Mouse (Mus musculus): ENCODE data around the gene Nudt1. TPM values are rescaled to one million over a fixed set of nuclear protein-coding genes. Genes with fewer than 3 reads are reported as not detected.

The Nudt1 gene
- polyA plus RNA-seq (2015; fragmentation: Nextera tagmentation; extraction: Ambion mirVana), result 33.5 and 34.3 TPM in 2 replicates

DNA sequence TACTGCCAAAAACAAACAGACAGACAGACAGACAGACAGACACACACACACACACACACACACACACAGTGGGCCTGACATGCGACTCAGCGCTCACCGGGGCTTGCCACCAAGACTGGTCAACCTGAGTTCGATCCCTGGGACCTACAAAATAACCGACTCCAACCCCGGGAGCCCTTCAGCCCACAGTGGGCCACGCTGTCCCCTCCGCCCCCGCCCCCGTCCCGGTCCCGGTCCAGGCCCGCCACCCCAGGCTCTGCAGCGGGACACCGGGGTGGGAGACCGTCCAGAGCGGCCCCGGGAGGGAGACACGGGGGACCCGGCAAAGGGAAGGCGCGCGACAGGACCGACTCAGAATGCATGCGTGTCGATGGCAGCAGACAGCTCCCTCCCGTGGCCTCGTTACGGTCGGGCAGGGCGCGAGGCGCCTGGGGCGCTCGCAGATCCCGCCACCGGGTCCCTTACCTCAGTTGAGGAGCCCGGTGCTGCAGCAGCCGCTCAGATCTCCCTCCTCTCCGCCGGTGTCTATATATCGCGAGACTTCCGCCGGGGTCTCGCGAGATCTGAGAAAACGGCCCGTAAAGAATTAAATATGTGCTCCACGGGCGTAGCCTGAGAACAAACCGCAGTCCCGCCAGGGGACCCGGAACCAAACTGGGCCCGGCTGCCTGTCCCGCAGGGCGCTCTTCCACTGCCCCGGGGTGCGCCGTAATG is at the start of gene Nudt1, which contains the start of gene Mad1l1:
Gene Nudt1, plus strand, starts transcription at position 615 of the 714 bp plus-strand sequence.
Gene Mad1l1, minus strand, starts transcription at position 511 of the 714 bp plus-strand sequence.
- peak within 1 kb of the TSS; percentile 91 for H3K4me3 ChIP-seq
- WGBS, result under 1% methylated on average over 60 of the region's 60 CpGs
- peak within 1 kb of the TSS; percentile 77 for H3K4me2 ChIP-seq
- peaks cover 6% of the 10 kb centered on the region; the same call in 1 of the 2 replicates for H3K36me3 ChIP-seq
- no peaks in the 10 kb centered on the region for H3K9me3 ChIP-seq
- peak; percentile 92 for ATAC-seq (ENCODE audit: low read depth)
- peak within 1 kb of the TSS; percentile 99 for H3K9ac ChIP-seq
- peaks cover 20% of the 10 kb centered on the region for H3K4me1 ChIP-seq (replicated peaks)
- H3K27ac ChIP-seq (replicated peaks), result peak within 1 kb of the TSS; percentile 59
- H3K27me3 ChIP-seq, result no peaks in the 10 kb centered on the region

DNA sequence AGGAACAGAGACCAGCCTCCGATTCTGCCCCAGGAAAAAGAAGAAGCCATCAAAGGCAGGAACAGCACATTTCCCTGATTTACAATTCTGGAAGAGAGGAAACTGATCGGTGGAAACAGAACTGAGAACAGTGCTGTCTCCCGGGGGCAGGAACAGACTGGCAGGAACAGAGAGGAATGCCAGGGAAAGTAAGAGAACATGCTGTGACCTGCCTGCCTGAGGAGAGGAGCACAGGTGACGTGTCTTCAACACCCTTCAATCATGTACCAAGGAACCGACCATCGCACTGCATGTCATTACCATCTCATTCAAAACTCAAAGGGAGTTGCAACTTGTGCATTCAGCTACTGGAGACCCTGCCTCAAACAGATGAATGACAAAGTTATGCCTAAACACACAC is 44.7 kb upstream of the Nudt1 start:
- Histone ChIP-seq H3K27ac (replicated peaks) (no peak overlapping the region), H3K4me2 (no peak overlapping the region), H3K9ac (no peak overlapping the region), H3K4me1 (replicated peaks) (peaks cover 9% of the 10 kb centered on the region; the same call in 1 of the 2 replicates), H3K27me3 (no peaks in the 10 kb centered on the region), H3K36me3 (peaks cover 4% of the 10 kb centered on the region; the same call in 1 of the 2 replicates), H3K4me3 (no peak overlapping the region), H3K9me3 (no peaks in the 10 kb centered on the region)
- ATAC-seq (ENCODE audit: low read depth), result no peak
- WGBS, result 85% methylated on average over 6 of the region's 6 CpGs

DNA sequence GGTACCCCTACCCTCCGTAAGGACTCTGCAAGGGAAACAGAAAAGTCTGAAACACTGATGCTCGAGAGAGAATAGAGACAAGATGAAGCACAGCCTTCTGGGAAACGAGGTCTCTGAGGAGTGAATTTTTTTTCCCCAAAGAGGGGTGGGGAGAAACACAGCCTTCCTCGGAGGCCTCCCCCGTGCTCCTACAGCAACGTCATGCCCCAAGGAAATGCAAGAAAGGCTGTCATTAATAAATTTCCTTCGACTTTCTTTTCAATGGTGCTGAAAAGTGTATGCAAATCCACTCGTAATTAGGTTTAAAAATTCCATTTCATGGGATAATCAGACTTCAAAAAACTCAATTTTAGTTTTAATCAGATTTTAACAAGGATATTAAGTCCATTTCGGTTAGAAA is 41.3 kb upstream of the Nudt1 start:
- no peaks in the 10 kb centered on the region for H3K9me3 ChIP-seq
- ATAC-seq (ENCODE audit: low read depth), result no peak
- peak overlapping the region; percentile 23; the same call in 1 of the 2 replicates for H3K27ac ChIP-seq (replicated peaks)
- peaks cover 18% of the 10 kb centered on the region; the same call in 1 of the 2 replicates for H3K4me1 ChIP-seq (replicated peaks)
- WGBS, result 48% methylated on average over 9 of the region's 9 CpGs
- peaks cover 4% of the 10 kb centered on the region; the same call in 1 of the 2 replicates for H3K36me3 ChIP-seq
- no peak overlapping the region for H3K4me2 ChIP-seq
- no peaks in the 10 kb centered on the region for H3K27me3 ChIP-seq
- H3K9ac ChIP-seq, result no peak overlapping the region
- no peak overlapping the region for H3K4me3 ChIP-seq

DNA sequence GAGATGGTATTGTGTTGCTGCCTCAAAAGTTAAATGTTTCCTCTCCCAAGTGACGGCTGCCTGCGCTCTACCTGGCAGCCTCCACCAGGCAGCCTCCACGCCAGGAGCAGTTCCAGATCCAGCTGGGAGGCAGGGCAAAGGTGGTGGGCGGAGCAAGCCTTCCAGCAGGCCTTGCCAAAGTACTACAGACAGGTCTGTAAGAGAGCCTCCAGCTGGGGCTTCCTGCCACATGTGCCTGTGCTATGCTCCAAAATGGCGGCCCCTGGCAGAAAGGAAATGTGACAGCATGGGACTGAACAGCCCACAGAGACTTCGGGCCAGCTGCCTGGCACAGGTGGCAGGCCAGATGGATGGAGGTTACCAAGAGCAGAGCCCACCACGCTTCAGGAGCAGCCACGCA is 39.1 kb upstream of the Nudt1 start:
- 70% methylated on average over 8 of the region's 8 CpGs for WGBS
- Histone ChIP-seq H3K36me3 (peaks cover 12% of the 10 kb centered on the region), H3K9ac (no peak overlapping the region), H3K4me3 (no peak overlapping the region), H3K27ac (replicated peaks) (no peak overlapping the region; the same call in 1 of the 2 replicates), H3K27me3 (no peaks in the 10 kb centered on the region), H3K4me2 (no peak overlapping the region), H3K4me1 (replicated peaks) (peaks cover 18% of the 10 kb centered on the region; the same call in 1 of the 2 replicates), H3K9me3 (no peaks in the 10 kb centered on the region)
- no peak for ATAC-seq (ENCODE audit: low read depth)

DNA sequence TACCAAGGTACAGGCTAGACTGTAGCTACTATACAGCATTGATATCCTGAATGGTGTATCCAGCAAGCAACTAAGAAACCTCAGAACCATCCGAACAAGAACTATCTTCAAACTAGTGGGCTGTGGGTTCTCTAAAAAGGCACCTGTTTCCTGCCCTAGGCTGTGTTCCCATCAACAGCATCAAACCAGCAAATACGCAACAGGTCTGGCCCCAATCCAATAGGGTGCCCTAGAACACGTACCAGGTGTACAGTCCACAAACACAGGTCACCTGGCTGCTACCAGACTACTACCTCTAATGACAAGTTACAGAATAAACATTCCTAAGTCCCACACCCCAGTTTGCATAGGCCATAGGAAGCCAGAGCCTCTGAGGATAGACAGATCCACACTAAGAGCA is 38.6 kb upstream of the Nudt1 start:
- Histone ChIP-seq H3K4me1 (replicated peaks) (peaks cover 18% of the 10 kb centered on the region; the same call in 1 of the 2 replicates), H3K36me3 (peaks cover 12% of the 10 kb centered on the region), H3K9ac (no peak overlapping the region), H3K27ac (replicated peaks) (no peak overlapping the region), H3K4me2 (no peak overlapping the region), H3K9me3 (no peaks in the 10 kb centered on the region), H3K4me3 (no peak overlapping the region), H3K27me3 (no peaks in the 10 kb centered on the region)
- ATAC-seq (ENCODE audit: low read depth), result no peak
- 94% methylated on average over 3 of the region's 3 CpGs for WGBS

DNA sequence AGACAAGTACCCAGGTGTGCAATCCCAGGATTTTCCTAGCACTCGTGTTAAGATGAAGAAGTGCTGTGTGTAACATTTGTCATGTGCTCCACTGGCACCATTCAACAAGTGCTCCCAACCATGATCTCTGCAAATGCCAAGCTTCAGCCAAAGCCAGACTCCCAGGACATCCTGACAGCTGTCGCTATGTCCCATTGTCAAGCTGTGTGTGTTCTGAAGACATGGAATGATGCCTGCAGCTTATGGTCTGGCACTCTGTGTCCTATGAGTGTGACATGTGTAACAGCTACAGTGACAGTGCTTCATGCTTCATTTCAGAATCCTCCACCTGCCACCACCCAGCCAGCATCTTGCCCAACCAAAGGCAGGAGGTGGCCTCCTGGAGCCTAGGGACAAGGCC is 37.4 kb upstream of the Nudt1 start:
- peaks cover 18% of the 10 kb centered on the region; the same call in 1 of the 2 replicates for H3K4me1 ChIP-seq (replicated peaks)
- H3K36me3 ChIP-seq, result peaks cover 9% of the 10 kb centered on the region
- no peak overlapping the region for H3K9ac ChIP-seq
- H3K4me2 ChIP-seq, result no peak overlapping the region
- H3K27ac ChIP-seq (replicated peaks), result no peak overlapping the region
- ATAC-seq (ENCODE audit: low read depth), result no peak
- no peaks in the 10 kb centered on the region for H3K9me3 ChIP-seq
- H3K4me3 ChIP-seq, result no peak overlapping the region
- 95% methylated on average over 2 of the region's 2 CpGs for WGBS
- H3K27me3 ChIP-seq, result no peaks in the 10 kb centered on the region

DNA sequence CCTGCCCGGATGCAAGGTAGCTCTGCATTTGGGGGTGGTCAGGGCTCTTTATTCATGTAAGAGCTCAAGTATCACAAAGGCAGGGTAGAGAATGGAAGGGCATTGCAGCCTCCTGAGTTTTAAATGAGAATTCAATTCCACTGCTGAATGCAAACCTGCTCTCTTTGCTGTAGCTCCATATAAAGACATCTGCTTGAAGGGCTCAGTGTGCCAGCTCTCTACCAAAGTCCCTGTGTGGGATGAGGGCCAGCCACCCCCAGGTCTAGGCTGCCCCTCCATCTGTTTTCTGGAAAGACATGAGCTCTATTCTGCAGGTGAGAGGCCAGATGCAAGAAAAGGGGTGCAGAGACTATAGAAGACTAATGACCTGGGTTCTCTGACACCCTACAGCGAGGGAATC is 36.7 kb upstream of the Nudt1 start:
- Histone ChIP-seq H3K27me3 (no peaks in the 10 kb centered on the region), H3K4me3 (no peak overlapping the region), H3K27ac (replicated peaks) (no peak overlapping the region), H3K36me3 (peaks cover 16% of the 10 kb centered on the region), H3K4me2 (no peak overlapping the region), H3K9me3 (no peaks in the 10 kb centered on the region), H3K9ac (no peak overlapping the region), H3K4me1 (replicated peaks) (peaks cover 18% of the 10 kb centered on the region; the same call in 1 of the 2 replicates)
- WGBS, result 90% methylated on average over 2 of the region's 2 CpGs
- ATAC-seq (ENCODE audit: low read depth), result no peak

DNA sequence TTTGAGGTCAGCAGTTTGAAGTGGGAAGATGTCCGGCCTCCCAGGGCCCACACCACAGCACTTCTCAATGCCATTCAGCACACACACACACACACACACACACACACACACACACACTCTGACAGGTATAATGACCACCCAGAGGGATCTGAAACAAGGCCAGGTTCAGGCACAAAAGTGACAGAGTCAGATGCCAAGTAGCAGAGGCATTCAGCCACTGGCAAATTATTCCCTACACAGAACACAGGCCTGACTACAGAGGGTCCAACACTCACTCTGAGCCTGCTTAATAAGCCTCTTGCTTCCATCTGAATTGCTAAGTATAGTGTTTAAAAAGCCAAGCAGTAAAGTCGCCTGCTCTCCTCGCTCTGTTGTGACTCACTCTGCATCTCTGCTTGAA is 33.2 kb upstream of the Nudt1 start:
- H3K4me3 ChIP-seq, result no peak overlapping the region
- peaks cover 7% of the 10 kb centered on the region for H3K4me1 ChIP-seq (replicated peaks)
- peaks cover 31% of the 10 kb centered on the region for H3K36me3 ChIP-seq
- no peak overlapping the region for H3K9ac ChIP-seq
- no peaks in the 10 kb centered on the region for H3K9me3 ChIP-seq
- H3K27ac ChIP-seq (replicated peaks), result no peak overlapping the region
- WGBS, result 85% methylated on average over 3 of the region's 3 CpGs
- ATAC-seq (ENCODE audit: low read depth), result no peak
- H3K27me3 ChIP-seq, result no peaks in the 10 kb centered on the region
- no peak overlapping the region for H3K4me2 ChIP-seq

DNA sequence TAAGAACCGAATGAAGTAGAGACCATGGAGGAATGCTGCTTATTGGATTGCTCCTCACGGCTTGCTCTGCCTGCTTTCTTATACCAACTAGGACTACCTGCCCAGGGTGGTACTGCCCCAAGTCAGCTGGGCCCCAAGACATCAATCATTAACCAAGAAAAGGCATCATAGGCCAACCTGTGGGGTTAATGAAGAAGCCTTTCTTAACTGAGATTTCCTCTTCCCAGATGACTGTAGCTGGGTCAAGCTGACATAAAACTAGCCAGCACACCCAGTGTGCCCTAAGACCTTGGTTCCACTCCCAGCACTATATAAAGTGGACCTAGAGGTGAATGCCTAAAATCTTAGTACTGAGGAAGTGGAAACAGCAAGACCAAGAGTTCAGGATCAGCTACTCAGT is 32.3 kb upstream of the Nudt1 start:
- 96% methylated on average over 2 of the region's 2 CpGs for WGBS
- ATAC-seq (ENCODE audit: low read depth), result no peak
- H3K9me3 ChIP-seq, result no peaks in the 10 kb centered on the region
- H3K27me3 ChIP-seq, result no peaks in the 10 kb centered on the region
- H3K4me3 ChIP-seq, result no peak overlapping the region
- H3K4me2 ChIP-seq, result no peak overlapping the region
- peaks cover 39% of the 10 kb centered on the region for H3K36me3 ChIP-seq
- no peak overlapping the region for H3K27ac ChIP-seq (replicated peaks)
- H3K9ac ChIP-seq, result no peak overlapping the region
- peaks cover 7% of the 10 kb centered on the region for H3K4me1 ChIP-seq (replicated peaks)

DNA sequence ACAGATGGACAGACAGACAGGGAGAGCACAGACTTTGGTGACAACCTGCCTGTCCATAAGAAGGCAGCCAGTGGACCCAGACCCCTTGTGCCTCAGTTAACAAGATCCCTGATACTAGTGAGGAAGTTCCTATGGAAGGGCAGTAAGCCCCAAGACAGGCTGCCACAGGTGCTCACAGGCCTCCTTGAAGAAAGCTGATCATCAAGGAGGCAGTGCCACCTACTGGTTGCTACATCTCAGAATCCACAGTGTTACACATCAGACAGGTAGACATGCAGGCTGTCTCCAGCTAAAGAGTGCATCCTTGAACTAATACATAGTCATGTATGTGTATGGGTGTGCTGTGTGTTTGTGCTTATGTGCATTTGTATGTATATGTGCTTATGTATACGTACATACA is 29.3 kb upstream of the Nudt1 start:
- 93% methylated on average over 1 of the region's 1 CpGs for WGBS
- no peak overlapping the region for H3K4me2 ChIP-seq
- H3K9me3 ChIP-seq, result no peaks in the 10 kb centered on the region
- H3K4me3 ChIP-seq, result no peak overlapping the region
- peaks cover 7% of the 10 kb centered on the region for H3K4me1 ChIP-seq (replicated peaks)
- H3K36me3 ChIP-seq, result peaks cover 54% of the 10 kb centered on the region
- H3K9ac ChIP-seq, result no peak overlapping the region
- H3K27me3 ChIP-seq, result no peaks in the 10 kb centered on the region
- peak; percentile 73; the same call in 1 of the 2 replicates for ATAC-seq (ENCODE audit: low read depth)
- H3K27ac ChIP-seq (replicated peaks), result no peak overlapping the region

DNA sequence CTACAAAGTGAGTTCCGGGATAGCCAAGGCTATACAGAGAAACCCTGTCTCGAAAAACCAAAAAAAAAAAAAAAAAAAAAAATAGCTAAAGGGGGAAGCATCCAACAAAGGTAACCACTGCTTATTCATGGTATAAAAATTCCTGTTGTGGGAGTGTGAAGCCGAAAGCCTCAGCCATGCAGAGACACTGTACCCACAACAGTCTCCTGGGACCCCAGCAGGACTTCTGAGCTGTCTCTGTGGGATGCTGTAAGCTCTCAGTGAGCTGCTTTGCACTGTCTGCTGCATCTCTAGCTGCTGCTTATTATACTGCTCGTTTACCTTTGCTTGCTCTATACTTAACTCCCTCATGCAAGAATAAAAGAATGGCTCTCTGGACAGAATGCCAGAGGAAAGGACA is 23.2 kb upstream of the Nudt1 start:
- no peak overlapping the region for H3K4me2 ChIP-seq
- no peaks in the 10 kb centered on the region for H3K4me1 ChIP-seq (replicated peaks)
- no peak for ATAC-seq (ENCODE audit: low read depth)
- H3K36me3 ChIP-seq, result peaks cover 80% of the 10 kb centered on the region
- H3K9ac ChIP-seq, result no peak overlapping the region
- H3K4me3 ChIP-seq, result no peak overlapping the region
- no peaks in the 10 kb centered on the region for H3K27me3 ChIP-seq
- no peaks in the 10 kb centered on the region for H3K9me3 ChIP-seq
- no peak overlapping the region for H3K27ac ChIP-seq (replicated peaks)
- 86% methylated on average over 4 of the region's 4 CpGs for WGBS

DNA sequence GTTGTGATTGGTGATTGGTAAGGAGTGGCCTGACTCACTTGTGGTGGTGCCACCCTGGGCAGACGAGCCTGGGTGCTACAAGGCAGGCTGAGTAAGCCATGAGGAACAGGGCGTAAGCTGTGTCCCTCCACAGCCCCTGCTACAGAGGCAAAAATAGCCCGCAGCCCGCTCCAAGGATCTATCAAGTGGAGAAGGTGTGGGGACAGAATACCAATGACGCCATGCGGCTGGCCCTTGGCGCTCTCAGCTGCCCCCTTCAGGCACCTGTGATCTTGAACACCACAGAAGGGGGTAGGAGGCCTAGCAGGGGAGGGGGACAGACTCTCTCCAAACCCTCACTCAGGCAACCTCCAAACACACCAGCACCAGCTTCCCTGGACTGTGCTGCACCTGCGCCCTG is 15.4 kb upstream of the Nudt1 start:
- Histone ChIP-seq H3K27ac (replicated peaks) (no peak overlapping the region), H3K4me1 (replicated peaks) (no peaks in the 10 kb centered on the region), H3K36me3 (peaks cover 91% of the 10 kb centered on the region), H3K9me3 (no peaks in the 10 kb centered on the region), H3K4me3 (no peak overlapping the region), H3K9ac (0 out of 2 replicates have a peak overlapping the region, but pooled peaks have one; percentile 5), H3K4me2 (no peak overlapping the region), H3K27me3 (no peaks in the 10 kb centered on the region)
- 73% methylated on average over 8 of the region's 8 CpGs for WGBS
- no peak for ATAC-seq (ENCODE audit: low read depth)

Data from neural tube, embryonic 13.5 days (tissue).